Mouse (Mus musculus): ENCODE results near the gene Slc25a5.

The Slc25a5 gene

GRCm38 (mm10) chrX:36795424-36796162 is at the start of gene Slc25a5:
Gene Slc25a5 (plus strand): TSS chrX:36795651.
- DNase-seq = peak; percentile 88

- DNase-seq = no peak
Observed at GRCm38 (mm10) chrX:36746789-36747188, 48.7 kb upstream of the Slc25a5 start.

- no peak for DNase-seq
Observed at GRCm38 (mm10) chrX:36748573-36748972, 46.9 kb upstream of the Slc25a5 start.

- no peak for DNase-seq
Observed at GRCm38 (mm10) chrX:36749281-36749785, 46.1 kb upstream of the Slc25a5 start.

- no peak for DNase-seq
Observed at GRCm38 (mm10) chrX:36750591-36750990, 44.9 kb upstream of the Slc25a5 start.

GRCm38 (mm10) chrX:36752586-36752985 is 42.9 kb upstream of the Slc25a5 start:
- DNase-seq = no peak

- no peak for DNase-seq
Observed at GRCm38 (mm10) chrX:36757796-36758472, 37.5 kb upstream of the Slc25a5 start.

- DNase-seq = peak; percentile 27
Observed at GRCm38 (mm10) chrX:36758566-36758965, 36.9 kb upstream of the Slc25a5 start.

GRCm38 (mm10) chrX:36760946-36761635 is 34.4 kb upstream of the Slc25a5 start:
- peak; percentile 84 for DNase-seq

GRCm38 (mm10) chrX:36762289-36762688 is 33.2 kb upstream of the Slc25a5 start:
- no peak for DNase-seq

- DNase-seq = no peak
Observed at GRCm38 (mm10) chrX:36762894-36763293, 32.6 kb upstream of the Slc25a5 start.

GRCm38 (mm10) chrX:36763298-36763933 is 32.0 kb upstream of the Slc25a5 start:
- no peak for DNase-seq

GRCm38 (mm10) chrX:36763934-36764317 is 31.5 kb upstream of the Slc25a5 start:
- no peak for DNase-seq

- DNase-seq = no peak
Observed at GRCm38 (mm10) chrX:36767386-36767785, 28.1 kb upstream of the Slc25a5 start.

- no peak for DNase-seq
Observed at GRCm38 (mm10) chrX:36772591-36772990, 22.9 kb upstream of the Slc25a5 start.

GRCm38 (mm10) chrX:36775520-36775919 is 19.9 kb upstream of the Slc25a5 start:
- no peak for DNase-seq

- DNase-seq = no peak
Observed at GRCm38 (mm10) chrX:36777694-36778093, 17.8 kb upstream of the Slc25a5 start.

- no peak for DNase-seq
Observed at GRCm38 (mm10) chrX:36789360-36789759, 6.1 kb upstream of the Slc25a5 start.

- DNase-seq = no peak
Observed at GRCm38 (mm10) chrX:36794571-36794970, 880 bp upstream of the Slc25a5 start.

GRCm38 (mm10) chrX:36796163-36796581 is 721 bp downstream of the Slc25a5 start:
- peak; percentile 86 for DNase-seq

- peak; percentile 34 for DNase-seq
Observed at GRCm38 (mm10) chrX:36796734-36797133, 1.3 kb downstream of the Slc25a5 start.

GRCm38 (mm10) chrX:36799131-36799879 is 3.9 kb downstream of the Slc25a5 start:
- DNase-seq = no peak
